Mouse (Mus musculus) stomach, embryonic 14.5 days (tissue): ENCODE data around the gene Mta3. TPM values are rescaled to one million over a fixed set of nuclear protein-coding genes. Genes with fewer than 3 reads are reported as not detected.

Source experiments
- ATAC-seq: fragments of 200-750 bp; cut with Nextera tagmentation; 2 replicates; pipeline ENCODE4 v1.8.0; 2017; ENCODE audit warnings: low read depth, moderate TSS enrichment; ENCODE audit not compliant: insufficient number of reproducible peaks, insufficient read depth, low FRiP score
- H3K27ac ChIP-seq: fragments of 300-500 bp; sonication (generic); 2 replicates; pipeline ENCODE4 v1.5.1; 2014; ENCODE audit warnings: mild to moderate bottlenecking, low read length, moderate library complexity, mixed read lengths
- H3K27me3 ChIP-seq: fragments of 300-500 bp; sonication (generic); 2 replicates; pipeline ENCODE4 v1.6.1; 2014; ENCODE audit warnings: low read length, control low read depth, mixed read lengths; ENCODE audit not compliant: control insufficient read depth, insufficient read depth
- H3K36me3 ChIP-seq: fragments of 300-500 bp; sonication (generic); 2 replicates; pipeline ENCODE4 v1.6.1; 2014; ENCODE audit warnings: mild to moderate bottlenecking, control low read depth, low read length, moderate library complexity, mixed read lengths; ENCODE audit not compliant: control insufficient read depth, insufficient read depth
- H3K4me1 ChIP-seq: fragments of 300-500 bp; sonication (generic); 2 replicates; pipeline ENCODE4 v1.6.1; 2014; ENCODE audit warnings: low read length, control low read depth, mixed read lengths; ENCODE audit not compliant: control insufficient read depth, insufficient read depth
- H3K4me2 ChIP-seq: fragments of 300-500 bp; sonication (generic); replicated peaks from 2 replicates; pipeline ENCODE4 v1.6.1; 2014; ENCODE audit warnings: low read depth, low read length, control low read depth
- H3K4me3 ChIP-seq: fragments of 300-500 bp; sonication (generic); 2 replicates; pipeline ENCODE4 v1.5.1; 2014; ENCODE audit warnings: low read depth, low read length, control low read depth
- H3K9ac ChIP-seq: fragments of 300-500 bp; sonication (generic); replicated peaks from 2 replicates; pipeline ENCODE4 v1.6.1; 2014; ENCODE audit warnings: low read depth, mild to moderate bottlenecking, control low read depth, low read length, moderate library complexity, mixed read lengths
- H3K9me3 ChIP-seq: fragments of 300-500 bp; sonication (generic); 2 replicates; pipeline ENCODE4 v1.6.1; 2016; ENCODE audit warnings: low read depth, low read length, control low read depth; ENCODE audit not compliant: control insufficient read depth
- WGBS: fragments of 180-500 bp; shearing (Covaris S2); extraction: QIAGEN DNeasy Blood & Tissue Kit; methylation state at CpG from one replicate; pipeline ENCODE4 v1.1.7; 2014; 5-methylcytosine and 5-hydroxymethylcytosine counted together
- polyA plus RNA-seq: library from polyadenylated mRNA; unstranded; fragments of >200 nt; fragmentation: Nextera tagmentation; extraction: Ambion mirVana; gene quantifications from 2 replicates; pipeline ENCODE4 v1.2.1, GENCODE M21; 2014

The Mta3 gene
- polyA plus RNA-seq, 1 experiment from 2014 or later, result 38.1 TPM

DNA sequence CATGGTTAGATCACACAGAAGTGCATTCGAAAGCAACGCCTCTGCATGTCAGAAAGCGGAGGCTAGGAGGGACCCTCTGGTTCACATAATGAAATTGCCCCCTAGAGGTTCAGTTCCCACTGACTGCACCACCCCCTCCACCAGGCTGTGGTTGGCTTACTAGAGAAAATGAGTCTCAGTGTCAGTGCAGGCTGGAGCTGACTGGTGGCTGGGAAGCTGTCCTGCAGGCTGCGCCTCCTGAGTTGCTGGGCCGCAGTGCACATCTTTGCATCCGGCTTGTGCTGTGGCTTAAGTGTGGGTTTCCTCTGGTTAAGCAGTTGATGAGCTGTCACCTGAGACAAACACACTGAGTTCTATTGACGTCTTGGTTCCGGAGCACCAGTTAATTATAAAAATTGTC is 66.7 kb downstream of the Mta3 start:
- Histone ChIP-seq H3K4me3 (no peak overlapping the region), H3K27ac (no peak overlapping the region), H3K36me3 (no peaks in the 10 kb centered on the region; the same call in 1 of the 2 replicates), H3K9me3 (no peaks in the 10 kb centered on the region), H3K27me3 (no peaks in the 10 kb centered on the region), H3K4me2 (no peak overlapping the region), H3K9ac (no peak overlapping the region), H3K4me1 (no peaks in the 10 kb centered on the region)
- 70% methylated on average over 8 of the region's 8 CpGs for WGBS
- ATAC-seq, result no peak

- H3K27me3 ChIP-seq, result no peaks in the 10 kb centered on the region
- no peak overlapping the region for H3K27ac ChIP-seq
- no peak overlapping the region for H3K4me2 ChIP-seq
- H3K36me3 ChIP-seq, result no peaks in the 10 kb centered on the region; the same call in 1 of the 2 replicates
- H3K9me3 ChIP-seq, result no peaks in the 10 kb centered on the region
- no peak for ATAC-seq
- no peak overlapping the region for H3K4me3 ChIP-seq
- H3K4me1 ChIP-seq, result no peaks in the 10 kb centered on the region
- H3K9ac ChIP-seq, result no peak overlapping the region
- WGBS, result 95% methylated on average over 7 of the region's 7 CpGs
Measured at GRCm38 (mm10) chr17:83776965-83777364, 71.0 kb downstream of the Mta3 start.

DNA sequence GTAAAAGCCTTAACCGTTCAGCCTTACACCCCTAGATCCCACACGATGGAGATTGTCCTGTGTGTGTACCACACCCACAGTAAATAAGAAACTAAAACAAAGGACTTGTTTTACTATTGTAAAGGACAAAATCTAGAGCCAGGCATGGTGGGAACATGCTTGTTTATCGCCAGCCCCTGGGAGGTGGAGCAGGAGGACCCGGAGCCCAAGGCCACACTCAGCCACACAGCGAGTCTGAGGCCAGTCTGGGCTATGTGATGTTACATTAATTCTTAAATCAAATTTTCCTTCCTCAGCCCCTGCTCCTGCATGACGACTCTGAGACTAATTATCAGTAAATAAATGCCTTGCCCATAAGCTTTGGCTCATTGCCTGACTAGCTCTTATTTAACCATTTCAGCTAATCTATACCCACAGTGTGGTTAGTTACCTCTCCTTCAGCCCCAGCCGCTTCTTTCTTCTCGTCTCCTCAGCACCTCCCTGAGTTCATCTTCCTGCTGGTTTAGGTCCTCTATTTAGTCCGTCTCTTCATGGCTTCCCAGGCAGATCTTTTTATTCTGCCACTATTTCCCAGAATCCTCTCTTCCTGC is 71.6 kb downstream of the Mta3 start:
- no peak for ATAC-seq
- H3K4me3 ChIP-seq, result no peak overlapping the region
- 80% methylated on average over 9 of the region's 9 CpGs for WGBS

DNA sequence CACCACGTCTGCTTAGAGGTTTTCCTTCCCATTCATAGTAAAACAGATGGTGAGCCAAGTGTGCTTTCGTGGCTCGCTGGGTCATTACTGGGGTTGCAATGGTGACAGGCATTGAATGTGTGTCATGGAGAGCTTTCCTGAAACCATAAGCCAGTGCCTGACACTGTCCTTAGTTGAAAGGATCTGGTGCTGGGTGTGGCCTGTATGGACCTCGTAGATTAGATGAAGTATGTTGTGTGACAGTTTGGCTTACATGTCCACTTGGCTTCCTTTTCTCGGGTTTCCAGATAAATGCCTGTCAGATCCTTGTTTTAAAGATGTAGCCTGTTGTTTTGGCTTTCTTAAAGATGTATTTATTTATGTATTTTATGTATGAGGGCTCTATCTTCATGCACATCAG is 74.3 kb downstream of the Mta3 start:
- H3K4me1 ChIP-seq, result no peaks in the 10 kb centered on the region
- no peak overlapping the region for H3K27ac ChIP-seq
- no peaks in the 10 kb centered on the region for H3K9me3 ChIP-seq
- no peak for ATAC-seq
- H3K27me3 ChIP-seq, result no peaks in the 10 kb centered on the region
- 84% methylated on average over 5 of the region's 5 CpGs for WGBS
- no peaks in the 10 kb centered on the region; the same call in 1 of the 2 replicates for H3K36me3 ChIP-seq
- no peak overlapping the region for H3K4me2 ChIP-seq
- no peak overlapping the region for H3K4me3 ChIP-seq
- H3K9ac ChIP-seq, result no peak overlapping the region

More for the DNA sequence above, 71.6 kb downstream of the Mta3 start:
- Histone ChIP-seq H3K36me3 (no peaks in the 10 kb centered on the region; the same call in 1 of the 2 replicates), H3K9ac (no peak overlapping the region), H3K27me3 (no peaks in the 10 kb centered on the region), H3K4me2 (no peak overlapping the region), H3K4me1 (no peaks in the 10 kb centered on the region), H3K9me3 (no peaks in the 10 kb centered on the region), H3K27ac (no peak overlapping the region)

DNA sequence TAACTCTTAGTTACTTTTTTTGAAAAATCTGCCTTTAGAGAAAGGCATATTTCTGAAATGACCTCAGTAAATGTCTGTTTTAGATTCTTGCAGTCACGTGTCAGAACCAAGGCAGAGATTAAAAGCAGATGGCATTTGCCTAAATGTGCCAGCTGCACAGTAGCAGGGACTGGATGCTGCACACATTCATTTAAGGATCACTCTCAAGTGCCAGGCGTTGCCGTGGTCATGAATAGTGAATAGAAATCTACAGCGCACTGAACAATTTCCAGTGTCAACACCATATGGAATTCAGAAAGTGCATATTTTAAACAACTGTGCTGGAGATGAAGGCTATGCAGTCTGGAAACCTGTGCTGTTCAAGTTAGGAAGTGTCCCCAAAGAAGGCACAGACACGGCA is 76.8 kb downstream of the Mta3 start:
- no peak overlapping the region for H3K27ac ChIP-seq
- no peak overlapping the region for H3K4me3 ChIP-seq
- no peaks in the 10 kb centered on the region for H3K27me3 ChIP-seq
- no peaks in the 10 kb centered on the region for H3K4me1 ChIP-seq
- no peak overlapping the region for H3K4me2 ChIP-seq
- no peaks in the 10 kb centered on the region for H3K36me3 ChIP-seq
- H3K9ac ChIP-seq, result no peak overlapping the region
- no peak for ATAC-seq
- 68% methylated on average over 5 of the region's 5 CpGs for WGBS
- H3K9me3 ChIP-seq, result no peaks in the 10 kb centered on the region

DNA sequence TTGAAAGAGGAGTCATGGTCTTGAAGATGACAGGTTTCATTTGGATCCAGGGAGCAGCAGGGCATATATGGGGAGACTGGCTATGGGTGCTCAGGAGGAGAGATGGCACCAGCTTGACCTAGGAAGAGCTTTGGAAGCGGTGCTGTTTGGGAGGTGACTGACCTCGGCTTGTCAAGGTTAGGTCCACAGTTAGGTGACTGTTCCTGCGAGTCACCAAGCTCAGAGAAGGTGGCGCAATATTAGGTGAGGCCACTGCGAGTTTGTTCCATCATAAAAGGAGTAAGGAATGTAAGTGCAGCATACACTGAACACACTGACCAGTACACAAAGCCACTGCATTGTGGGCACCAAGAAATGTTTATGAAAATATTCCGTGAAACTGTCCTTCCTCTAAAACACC is 80.5 kb downstream of the Mta3 start:
- no peak for ATAC-seq
- no peak overlapping the region for H3K9ac ChIP-seq
- WGBS, result 95% methylated on average over 6 of the region's 6 CpGs
- no peaks in the 10 kb centered on the region for H3K4me1 ChIP-seq
- no peaks in the 10 kb centered on the region for H3K27me3 ChIP-seq
- no peak overlapping the region for H3K4me2 ChIP-seq
- H3K27ac ChIP-seq, result no peak overlapping the region
- H3K9me3 ChIP-seq, result no peaks in the 10 kb centered on the region
- H3K36me3 ChIP-seq, result no peaks in the 10 kb centered on the region; the same call in 1 of the 2 replicates
- no peak overlapping the region for H3K4me3 ChIP-seq

DNA sequence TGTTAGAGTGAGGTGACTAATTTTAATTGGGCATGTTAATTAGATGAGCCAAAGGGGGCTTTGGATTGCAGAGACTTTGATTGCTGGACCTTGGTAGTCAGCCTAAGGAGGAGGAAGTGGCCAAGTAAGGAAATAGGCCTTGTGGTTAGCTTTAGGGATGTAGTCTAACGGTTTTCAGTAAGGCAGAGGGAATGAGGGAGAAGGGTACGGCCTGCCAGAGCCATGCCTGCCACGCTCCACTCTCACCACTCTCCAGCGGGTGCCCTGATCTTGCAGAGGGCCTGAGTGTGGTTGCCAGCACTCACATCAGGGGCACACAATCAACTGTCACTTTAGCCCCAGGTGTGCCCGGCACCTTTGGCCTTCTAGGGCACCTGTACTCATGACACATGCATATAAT is 84.2 kb downstream of the Mta3 start:
- ATAC-seq, result no peak
- WGBS, result 87% methylated on average over 5 of the region's 5 CpGs
- H3K27ac ChIP-seq, result no peak overlapping the region
- H3K36me3 ChIP-seq, result peaks cover 5% of the 10 kb centered on the region; the same call in 1 of the 2 replicates
- H3K4me2 ChIP-seq, result no peak overlapping the region
- H3K9ac ChIP-seq, result no peak overlapping the region
- no peak overlapping the region for H3K4me3 ChIP-seq
- H3K27me3 ChIP-seq, result no peaks in the 10 kb centered on the region
- no peaks in the 10 kb centered on the region for H3K4me1 ChIP-seq
- no peaks in the 10 kb centered on the region for H3K9me3 ChIP-seq

- Histone ChIP-seq H3K4me1 (no peaks in the 10 kb centered on the region), H3K9me3 (no peaks in the 10 kb centered on the region), H3K9ac (no peak overlapping the region), H3K27ac (no peak overlapping the region), H3K4me2 (no peak overlapping the region), H3K4me3 (no peak overlapping the region), H3K36me3 (peaks cover 5% of the 10 kb centered on the region; the same call in 1 of the 2 replicates), H3K27me3 (no peaks in the 10 kb centered on the region)
- WGBS, result 79% methylated on average over 23 of the region's 23 CpGs
- ATAC-seq, result no peak
Measured at GRCm38 (mm10) chr17:83792388-83792787, 86.4 kb downstream of the Mta3 start.

GRCm38 (mm10) chr17:83795121-83795520 is 89.2 kb downstream of the Mta3 start:
- WGBS, result 93% methylated on average over 17 of the region's 17 CpGs
- H3K9me3 ChIP-seq, result no peaks in the 10 kb centered on the region
- H3K4me3 ChIP-seq, result no peak overlapping the region
- H3K27ac ChIP-seq, result no peak overlapping the region
- H3K27me3 ChIP-seq, result no peaks in the 10 kb centered on the region
- H3K36me3 ChIP-seq, result peaks cover 5% of the 10 kb centered on the region; the same call in 1 of the 2 replicates
- ATAC-seq, result no peak
- no peak overlapping the region for H3K9ac ChIP-seq
- no peak overlapping the region for H3K4me2 ChIP-seq
- no peaks in the 10 kb centered on the region for H3K4me1 ChIP-seq
